Mouse (Mus musculus) Muller cell, postnatal 12 days (primary cell): ENCODE results near the gene Nxph4.

ENCODE experiments used
- DNase-seq: peaks from one replicate; pipeline ENCODE4 v3.0.0-alpha.2; 2015; ENCODE audit errors: inconsistent ontology term

Gene Nxph4

GRCm38 (mm10) chr10:127534036-127534928, at the start of gene Nxph4:
TSS of gene Nxph4 (minus strand) at chr10:127534559.
- peak; percentile 66 for DNase-seq

DNA sequence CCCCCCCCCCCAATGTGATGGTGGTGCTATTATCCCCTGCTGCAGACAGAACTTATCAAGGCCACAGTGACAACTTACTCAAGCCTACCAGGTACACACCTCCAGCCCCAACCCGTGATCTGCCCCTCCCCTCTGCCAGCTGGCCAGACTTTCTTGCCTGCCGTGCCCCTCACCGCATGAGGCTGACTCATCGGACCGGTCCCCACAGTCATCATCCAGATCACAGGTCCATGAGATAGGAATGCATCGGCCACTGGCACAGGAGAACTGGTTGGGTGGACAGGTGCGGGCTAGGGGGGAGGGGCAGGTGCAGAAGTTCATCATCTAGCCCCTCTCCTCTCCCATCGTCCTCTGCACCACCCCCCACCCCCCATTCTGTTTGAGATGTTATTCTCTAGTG, 49.3 kb upstream of the Nxph4 start:
- no peak for DNase-seq

DNA sequence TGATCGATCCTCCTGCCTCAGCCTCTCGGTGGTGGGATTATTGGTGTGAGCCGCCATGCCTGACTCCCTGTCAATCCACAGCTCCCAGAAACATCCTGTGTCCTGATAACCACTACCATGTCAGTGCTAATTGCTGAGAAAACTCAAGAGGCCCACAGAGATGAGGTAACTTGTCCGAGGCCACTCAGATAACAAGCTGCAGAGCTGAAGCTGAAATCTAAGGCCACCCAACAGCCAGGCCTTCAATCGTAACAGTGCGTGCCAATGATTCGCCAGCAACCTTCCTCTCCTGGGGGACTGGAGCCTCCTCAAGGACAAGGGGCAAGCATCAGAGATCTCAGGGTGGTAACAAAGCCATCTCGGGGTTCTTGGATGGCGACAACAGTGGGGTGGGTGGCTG, 46.9 kb upstream of the Nxph4 start:
- no peak for DNase-seq

DNA sequence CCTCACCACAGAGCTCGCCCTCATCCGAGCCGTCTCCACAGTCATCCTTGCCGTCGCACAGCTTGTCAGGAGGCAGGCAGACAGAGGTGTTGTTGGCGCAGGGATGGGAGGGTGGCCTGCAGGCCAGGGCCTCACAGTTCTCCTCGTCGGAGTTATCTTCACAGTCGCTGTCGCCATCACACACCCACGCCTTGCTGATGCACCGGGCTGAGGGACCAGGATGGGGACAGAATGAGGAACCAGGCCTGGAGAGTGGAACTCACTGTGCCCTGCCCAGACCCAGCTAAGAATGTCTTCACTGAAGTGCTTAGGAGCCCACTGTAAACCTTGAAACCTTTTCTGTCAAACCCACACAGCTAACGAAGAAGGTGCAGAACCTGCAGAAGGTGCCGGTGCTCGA, 43.6 kb upstream of the Nxph4 start:
- no peak for DNase-seq

DNA sequence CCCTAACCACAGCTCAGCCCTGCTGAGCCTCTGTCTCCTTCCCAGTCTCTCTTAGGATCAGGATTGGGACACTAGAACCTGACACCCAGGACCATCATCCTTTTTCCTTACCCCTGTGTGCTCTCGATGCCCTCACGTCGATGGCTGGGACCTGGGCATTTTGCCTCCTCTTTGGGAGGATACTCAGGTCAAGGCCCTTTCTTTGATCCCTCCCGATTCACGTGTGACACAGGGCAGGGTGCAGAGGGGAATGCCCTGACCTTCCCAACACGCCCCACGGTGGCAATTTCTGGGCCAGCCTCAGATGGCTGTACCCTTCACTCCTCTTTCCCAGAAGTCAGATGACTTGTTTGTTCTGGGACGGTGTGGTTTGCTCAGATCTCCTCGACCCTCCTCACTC, 42.8 kb upstream of the Nxph4 start:
- no peak for DNase-seq

DNA sequence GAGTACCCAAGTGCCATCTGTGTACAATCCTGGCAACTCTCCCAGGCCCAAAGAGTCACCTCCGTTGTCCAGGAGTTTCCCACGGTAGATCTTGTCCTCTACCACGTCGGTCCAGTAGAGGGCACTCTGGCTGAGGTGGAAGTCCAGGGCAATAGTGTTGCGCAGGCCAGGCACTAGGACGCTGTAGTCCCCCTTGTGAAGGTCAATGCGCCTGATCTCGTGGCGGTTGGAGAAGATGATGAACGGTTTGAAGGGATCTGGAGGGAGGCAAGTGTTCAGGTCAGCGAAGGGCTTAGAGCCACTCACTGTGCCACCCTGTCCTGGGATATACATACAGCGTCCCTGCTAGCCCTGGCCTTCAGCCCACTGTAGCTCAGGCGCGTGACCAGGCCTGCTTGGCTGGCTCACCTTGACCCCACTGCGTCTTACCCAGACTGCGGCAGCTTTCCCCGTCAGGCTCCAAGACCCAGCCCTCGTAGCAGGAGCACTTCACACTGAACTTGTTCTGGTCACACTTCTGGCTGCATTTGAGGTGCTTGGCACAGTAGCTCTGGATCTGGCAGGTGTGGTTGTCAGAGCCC, 42.1 kb upstream of the Nxph4 start:
- peak; percentile 75 for DNase-seq

DNA sequence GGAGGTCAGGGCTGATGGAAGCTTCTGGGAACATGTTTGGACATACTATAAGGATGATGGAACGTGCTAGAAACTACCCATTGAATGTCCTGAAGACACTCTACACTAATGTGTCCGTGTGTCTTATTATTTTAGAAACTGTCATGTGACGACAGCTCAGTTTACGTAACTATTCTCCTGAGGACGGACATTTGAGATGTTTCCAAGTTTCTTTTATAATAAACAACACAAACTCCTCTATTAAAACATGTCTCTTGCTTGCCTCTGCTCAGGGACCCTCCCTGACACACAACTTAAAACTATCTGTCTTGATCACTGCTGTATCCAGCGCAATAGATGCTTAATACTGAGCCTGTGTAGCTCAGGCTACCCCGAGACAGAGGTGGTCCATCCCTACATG, 41.4 kb upstream of the Nxph4 start:
- no peak for DNase-seq

DNA sequence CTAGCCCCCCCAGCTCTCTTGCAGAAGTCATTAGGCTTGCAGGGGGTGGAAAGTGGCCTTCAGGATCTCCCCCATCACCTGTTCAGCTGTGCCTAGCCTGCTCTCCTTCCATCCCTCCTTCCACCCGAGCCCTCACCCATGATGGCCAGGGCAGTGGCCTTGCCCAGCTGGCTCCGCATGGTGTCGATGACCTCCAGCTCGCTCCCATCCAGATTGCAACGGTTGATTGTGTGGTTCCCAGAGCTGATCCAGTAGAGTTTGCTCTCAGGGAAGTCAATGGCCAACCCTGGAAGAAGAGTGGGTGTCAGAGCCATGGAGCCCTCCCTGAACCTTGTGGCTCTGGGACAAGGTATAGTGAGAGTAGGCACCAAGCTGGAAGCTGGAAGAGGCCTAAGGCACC, 37.9 kb upstream of the Nxph4 start:
- no peak for DNase-seq

GRCm38 (mm10) chr10:127570937-127571641, 36.7 kb upstream of the Nxph4 start:
- DNase-seq: no peak

- DNase-seq: no peak
Measured at GRCm38 (mm10) chr10:127570384-127570783, 36.0 kb upstream of the Nxph4 start.

GRCm38 (mm10) chr10:127569450-127569849, 35.1 kb upstream of the Nxph4 start:
- DNase-seq: peak; percentile 69

DNA sequence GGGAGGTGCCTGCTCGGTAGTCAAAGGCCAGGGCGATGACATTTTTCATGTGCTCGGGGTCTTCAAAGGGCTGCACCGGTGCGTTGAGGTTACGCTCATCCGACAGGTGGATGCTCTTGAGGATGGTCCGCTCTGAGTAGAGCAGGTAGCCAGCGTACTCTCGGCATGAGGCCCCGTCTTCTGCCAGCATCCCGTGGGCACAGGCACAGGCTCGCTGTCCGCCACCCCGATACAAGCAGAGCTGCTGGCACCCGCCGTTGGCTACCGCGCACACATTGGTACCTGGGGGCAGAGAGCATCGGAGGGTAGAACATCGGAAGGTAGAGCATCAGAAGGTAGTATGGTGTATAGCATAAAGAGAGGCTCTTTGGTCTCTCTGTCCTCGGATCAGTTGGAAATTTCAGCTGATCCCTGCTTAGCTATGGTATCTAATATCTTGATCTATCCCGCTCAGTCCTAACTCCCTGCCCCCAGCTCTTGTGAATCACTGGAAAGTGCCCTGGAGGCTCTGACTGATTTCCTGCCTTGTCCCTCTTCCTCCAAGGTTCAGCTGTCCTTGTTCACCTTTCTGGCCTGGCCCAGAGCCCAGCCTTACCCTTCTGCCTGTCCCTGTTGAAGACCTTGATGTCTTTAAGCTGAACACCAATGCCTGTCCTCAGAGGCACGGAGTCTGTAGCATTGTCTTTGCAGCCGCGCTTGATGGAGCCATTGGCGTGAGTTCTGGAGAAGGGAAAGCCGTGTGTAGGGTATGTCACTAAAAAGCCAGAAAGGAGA, 32.4 kb upstream of the Nxph4 start:
- DNase-seq: no peak

GRCm38 (mm10) chr10:127564301-127564700, 29.9 kb upstream of the Nxph4 start:
- DNase-seq: no peak

GRCm38 (mm10) chr10:127563840-127564239, 29.5 kb upstream of the Nxph4 start:
- DNase-seq: no peak

DNA sequence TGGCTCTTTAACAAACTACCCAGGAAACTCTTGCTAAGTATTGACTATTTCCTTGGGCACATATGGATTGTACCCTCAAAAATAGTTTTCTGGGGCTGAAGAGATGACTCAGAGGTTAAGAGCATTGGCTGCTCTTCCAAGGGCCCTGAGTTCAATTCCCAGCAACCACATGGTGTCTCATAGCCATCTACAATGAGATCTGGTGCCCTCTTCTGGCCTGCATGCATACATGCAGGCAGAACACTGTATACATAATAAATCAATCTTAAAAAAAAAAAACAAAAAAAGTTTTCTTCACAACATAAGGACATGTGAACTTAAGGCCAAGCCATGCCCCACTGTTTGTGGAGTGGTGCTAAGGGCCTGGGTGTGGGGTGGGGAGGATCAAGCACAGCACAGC, 26.8 kb upstream of the Nxph4 start:
- DNase-seq: no peak

DNA sequence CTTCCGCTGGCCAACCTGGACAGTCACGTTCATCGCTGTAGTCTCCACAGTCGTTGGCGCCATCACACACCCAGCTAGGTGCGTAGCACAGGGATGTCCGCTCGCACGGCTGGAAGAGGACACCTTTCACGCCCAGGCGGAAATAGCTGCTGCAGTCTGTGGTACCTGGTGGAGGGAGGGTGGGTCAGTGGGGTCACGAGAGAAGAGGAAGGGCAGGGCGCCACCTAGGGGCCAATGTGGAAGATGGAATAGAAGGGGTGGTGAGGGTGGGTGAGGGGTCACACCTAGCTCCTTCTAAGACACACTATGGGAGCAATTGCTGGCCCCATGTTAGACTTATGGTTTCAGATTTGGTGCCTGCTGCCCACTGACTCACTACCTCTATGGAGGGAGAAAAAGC, 23.0 kb upstream of the Nxph4 start:
- no peak for DNase-seq

GRCm38 (mm10) chr10:127555703-127556102, 21.3 kb upstream of the Nxph4 start:
- peak; percentile 60 for DNase-seq

GRCm38 (mm10) chr10:127549892-127550291, 15.5 kb upstream of the Nxph4 start:
- no peak for DNase-seq

GRCm38 (mm10) chr10:127548236-127548635, 13.9 kb upstream of the Nxph4 start:
- no peak for DNase-seq

DNA sequence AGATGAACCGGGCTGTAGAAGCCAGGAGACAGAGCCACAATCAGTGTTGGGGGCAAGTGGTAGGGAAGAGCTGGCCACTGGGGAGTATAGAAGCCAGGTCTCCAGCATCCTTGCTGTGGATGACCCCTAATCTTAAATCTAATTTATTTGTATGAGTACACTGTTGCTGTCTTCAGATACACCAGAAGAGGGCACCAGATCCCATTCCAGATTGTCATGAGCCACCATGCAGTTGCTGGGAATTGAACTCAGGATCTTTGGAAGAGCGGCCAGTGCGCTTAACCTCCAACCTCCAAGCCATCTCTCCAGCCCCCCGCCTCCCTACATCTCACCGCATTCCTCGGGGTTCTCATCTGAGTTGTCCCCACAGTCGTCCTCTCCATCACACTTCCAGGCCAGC, 12.1 kb upstream of the Nxph4 start:
- DNase-seq: no peak

- DNase-seq: no peak
Measured at GRCm38 (mm10) chr10:127544375-127544774, 10.0 kb upstream of the Nxph4 start.

- no peak for DNase-seq
Measured at GRCm38 (mm10) chr10:127543916-127544315, 9.6 kb upstream of the Nxph4 start.
